Mouse (Mus musculus): Measurements from ENCODE around the gene Akap13.

Akap13 gene

DNA sequence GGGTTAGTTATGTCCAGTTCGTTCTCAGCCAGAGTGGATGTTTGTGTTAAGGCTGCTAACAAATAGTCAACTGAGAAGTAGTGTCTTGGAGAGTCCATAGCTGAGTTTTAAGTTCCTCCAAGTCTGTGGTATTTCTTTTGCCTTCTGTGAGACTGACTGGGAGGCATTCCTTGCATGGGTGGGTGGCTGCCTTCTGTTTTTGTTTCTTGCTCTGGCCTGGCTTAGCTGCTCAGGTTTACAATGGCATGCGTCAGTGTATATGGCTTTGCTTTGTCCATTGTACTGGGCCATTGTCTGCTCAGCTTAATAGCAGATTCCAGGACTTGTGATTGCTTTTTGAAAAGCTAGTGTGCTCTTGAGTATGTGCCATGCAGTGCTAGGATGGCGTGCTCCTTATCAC is 65.9 kb downstream of the Akap13 start:
- DNase-seq, result no peak

DNA sequence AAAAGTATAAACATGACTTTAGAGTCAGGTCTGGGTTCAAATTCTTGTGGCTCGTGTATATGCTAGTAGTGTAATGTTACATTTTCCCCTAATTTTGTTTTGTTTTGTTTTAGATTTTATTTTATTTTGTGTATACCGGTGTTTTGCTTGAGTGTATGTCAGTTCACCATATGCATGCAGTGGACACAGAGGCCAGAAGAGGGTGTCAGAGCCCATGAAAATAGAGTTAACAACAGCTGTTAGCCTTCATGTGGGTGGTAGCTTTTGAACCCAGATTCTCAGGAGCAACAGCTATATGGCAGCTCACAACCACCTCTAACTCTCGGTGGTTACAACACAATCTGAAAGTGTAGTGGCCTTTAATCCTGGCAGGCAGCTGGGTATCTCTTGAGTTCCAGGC is 66.9 kb downstream of the Akap13 start:
- DNase-seq, result no peak

DNA sequence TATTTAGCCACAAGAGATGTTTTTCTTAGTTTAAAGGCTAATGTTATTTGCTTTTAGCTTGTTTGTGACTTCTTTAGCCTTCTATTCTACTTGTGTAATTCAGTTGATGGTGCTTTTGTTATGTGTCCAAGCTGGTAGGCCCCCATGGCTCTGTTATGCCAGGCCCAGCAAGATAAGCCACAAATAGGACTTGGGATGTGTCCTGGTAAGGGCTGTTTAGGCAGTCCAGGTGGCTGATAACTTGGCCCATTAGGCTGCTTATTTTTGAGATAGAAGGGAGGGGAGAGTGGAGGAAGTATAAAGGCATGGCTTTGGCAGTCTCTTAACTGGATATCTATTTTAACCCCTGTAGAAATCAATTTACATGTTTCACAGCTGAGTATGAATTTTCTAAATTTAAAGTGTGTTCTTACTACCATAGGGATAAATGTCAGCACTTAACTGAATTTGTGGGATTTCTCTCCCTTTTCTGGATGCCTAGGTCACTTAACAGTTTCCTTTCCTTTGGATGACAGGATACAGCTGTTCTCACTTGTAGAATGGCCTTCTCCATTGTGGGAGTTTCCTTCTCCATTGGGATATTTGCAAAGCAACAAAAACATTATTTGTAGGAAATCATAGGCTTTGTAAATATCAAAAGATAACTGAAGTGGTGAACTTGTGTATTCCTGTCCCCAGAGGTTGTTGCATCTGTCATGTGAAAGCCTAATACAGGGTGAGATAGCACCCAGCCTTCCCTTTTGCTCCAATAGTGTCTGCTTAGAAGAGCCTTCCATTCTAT is 69.6 kb downstream of the Akap13 start:
- no peak for DNase-seq

DNA sequence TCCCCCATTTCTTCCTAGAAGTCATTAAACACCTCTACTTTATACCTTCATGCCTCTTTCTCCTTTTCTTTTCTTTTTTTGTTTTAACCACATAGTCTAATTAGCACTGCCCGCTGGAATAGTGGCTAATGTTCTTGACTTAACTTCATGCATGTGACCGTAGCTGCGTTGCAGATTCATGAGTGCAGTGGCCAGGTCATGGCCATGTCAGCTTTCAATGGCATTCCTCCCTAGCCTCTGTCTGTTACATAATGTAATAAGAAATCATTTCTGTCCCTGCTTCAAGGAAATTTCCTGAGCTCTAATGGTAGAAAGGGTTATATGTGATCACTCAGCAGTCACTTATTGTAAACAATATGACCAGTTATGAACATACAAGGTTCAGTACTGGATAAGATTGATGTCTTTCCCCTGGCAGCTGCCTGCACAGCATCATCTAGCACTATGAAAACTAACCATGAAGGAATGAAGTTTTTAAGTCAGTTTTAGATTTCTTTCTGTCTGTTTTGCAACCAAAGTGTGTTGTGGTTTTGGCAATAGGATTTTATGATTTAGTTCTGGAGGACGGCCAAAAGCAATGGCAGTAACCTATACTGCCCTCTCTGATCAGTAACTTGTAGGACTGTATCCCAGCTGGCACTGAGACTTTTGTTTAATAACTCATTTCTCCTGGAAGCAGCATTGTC is 70.5 kb downstream of the Akap13 start:
- DNase-seq, result no peak

DNA sequence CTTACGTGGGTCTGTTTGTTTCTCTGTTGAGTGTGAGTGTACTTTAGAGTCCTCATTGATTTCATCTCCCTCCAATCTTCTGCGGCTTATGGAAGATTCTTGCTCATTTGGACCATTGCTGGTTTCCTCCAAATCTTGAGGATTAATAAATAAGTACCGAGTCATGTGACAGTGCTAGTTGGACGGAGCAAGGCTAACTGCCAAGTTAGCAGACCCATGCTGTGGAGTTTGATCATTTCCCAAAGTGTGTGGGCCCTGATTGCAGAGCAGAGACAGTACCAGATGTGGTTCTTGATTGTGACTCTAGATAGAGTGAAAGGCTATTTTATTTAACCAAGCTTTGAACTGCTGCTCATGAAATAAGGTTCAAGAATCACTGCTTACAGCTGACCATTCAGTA is 73.4 kb downstream of the Akap13 start:
- no peak for DNase-seq

DNA sequence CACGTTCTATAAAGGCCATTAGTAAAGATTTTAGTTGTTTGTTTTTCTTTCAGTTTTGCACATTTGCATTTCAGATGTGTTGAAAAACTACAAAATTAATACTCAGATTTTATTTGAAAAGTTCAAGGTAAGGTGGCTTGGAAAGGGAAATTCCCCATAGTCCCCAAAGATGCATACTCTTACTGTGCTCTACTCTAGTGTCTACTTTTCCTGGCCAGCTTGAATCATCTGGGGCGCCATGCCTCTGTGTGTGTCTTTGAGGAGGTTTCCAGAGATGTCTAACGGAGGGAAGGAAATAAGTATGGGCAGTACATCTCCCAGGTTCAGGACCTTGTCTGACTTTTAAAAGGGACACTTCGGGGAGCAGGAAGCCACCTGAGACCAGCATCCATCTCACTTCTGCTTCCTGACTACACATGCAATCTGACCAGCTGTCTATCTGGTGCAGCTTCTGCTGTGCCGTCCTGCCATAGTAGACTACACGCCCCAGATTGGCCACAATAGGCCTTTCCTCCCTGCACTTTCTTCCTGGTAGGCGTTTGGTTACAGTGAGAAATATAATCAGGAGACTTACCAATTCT is 74.6 kb downstream of the Akap13 start:
- no peak for DNase-seq

DNA sequence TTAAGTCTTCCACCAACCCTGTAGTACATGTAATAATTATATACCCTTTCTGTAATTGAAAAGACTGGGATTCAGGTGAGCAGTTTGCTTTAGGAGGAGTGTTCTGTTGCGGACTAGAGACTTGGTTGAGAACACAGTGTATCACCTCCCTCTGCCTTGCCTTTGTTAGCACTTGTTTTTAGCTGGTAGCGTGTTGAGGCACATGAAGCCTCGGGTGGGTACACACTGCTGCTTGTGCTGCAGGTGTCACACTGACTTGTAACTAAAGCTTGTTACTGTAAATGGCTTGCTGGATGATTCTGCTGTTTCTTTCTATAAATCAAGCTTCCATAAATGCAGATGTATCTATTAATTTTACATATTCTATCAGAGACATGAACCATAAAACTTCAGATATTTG is 75.3 kb downstream of the Akap13 start:
- no peak for DNase-seq

DNA sequence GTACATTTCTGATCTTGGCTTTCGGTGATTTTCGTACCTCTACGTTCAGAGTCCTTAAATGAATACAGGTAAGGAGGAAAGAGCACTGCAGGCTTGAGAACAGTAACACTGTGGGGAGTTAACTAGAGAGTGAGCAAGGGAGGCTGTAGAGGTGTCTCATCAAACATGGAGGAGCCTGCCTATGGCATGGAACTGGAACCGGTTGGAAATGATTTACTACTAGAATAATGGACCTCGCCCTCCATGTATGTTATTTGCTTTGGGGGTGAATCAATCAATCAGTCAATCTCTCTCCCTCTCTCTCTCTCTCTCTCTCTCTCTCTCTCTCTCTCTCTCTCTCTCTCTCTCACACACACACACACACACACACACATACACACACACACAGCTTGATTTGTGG is 77.7 kb downstream of the Akap13 start:
- DNase-seq, result no peak

DNA sequence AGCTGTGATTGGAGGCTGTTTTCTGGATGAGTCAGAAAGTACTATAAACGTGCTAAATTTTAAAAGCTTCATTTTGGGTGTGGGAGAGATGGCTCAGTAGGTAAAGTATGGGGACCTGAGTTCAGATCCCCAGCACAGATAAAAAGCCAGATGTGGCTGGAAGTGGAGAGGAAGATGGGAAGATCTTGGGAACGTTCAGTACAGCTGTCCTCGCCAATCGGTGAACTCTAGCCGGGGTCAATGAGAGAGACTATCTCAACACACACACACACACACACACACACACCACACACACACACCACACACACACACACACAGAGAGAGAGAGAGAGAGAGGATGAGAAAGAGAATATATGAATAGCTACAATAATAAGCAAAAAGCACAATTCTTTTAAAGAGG is 81.0 kb downstream of the Akap13 start:
- DNase-seq, result no peak

DNA sequence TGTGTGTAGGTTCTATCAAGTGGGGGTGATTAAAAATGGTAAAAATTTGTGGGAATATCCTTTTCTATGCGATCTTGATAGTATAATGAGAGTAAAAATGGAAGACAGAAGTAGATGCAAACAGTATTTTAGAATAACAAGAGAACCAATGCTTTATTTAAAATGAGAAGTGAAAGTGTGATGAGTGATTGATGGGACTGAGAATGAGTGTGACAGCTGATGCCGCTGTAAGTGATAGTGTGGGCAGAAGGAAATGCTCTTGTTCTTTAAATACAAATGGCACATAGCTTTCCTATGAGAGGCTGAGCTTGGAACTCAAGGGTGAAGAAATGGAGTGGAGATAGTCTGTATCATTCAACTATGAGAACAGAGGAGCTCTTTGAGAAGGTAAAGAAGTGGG is 82.2 kb downstream of the Akap13 start:
- DNase-seq, result no peak

DNA sequence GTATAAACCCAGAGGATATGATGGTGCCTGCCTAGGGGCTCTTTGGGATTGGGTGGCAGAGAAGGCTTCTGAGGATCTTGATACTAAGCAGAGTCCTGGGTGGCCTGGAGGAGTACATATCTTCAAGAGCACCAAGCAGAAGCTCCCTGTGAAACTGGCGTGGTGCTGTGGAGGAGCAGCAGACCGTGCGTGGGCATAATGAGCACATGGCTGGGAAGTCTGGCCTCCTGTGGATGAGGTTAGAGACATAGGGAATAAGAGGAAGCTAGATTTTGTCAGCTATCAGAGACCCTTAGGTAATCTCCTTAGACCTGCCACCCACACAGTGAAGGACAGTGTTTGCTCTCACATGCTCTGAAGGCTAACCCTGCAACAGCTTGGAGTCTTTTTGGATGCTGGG is 83.2 kb downstream of the Akap13 start:
- DNase-seq, result no peak

DNA sequence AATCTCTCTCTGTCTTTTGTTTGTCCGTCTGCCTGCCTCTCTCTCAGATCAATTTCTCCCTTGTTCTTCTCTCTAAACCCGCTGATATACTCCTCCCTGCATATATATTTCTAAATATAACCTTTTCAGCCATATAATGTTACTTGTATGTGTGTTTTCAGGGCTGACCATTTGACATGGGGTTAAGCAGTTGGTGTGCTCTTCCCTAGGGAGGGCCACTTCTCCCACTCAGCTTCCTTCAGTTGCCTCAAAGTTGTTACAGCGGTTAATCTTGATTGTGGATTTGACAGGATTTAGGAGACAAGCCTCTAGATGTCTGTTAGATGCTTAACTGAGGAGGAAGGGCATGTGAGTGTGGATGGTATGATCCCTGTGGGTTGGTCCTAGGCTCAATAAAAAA is 83.8 kb downstream of the Akap13 start:
- no peak for DNase-seq

DNA sequence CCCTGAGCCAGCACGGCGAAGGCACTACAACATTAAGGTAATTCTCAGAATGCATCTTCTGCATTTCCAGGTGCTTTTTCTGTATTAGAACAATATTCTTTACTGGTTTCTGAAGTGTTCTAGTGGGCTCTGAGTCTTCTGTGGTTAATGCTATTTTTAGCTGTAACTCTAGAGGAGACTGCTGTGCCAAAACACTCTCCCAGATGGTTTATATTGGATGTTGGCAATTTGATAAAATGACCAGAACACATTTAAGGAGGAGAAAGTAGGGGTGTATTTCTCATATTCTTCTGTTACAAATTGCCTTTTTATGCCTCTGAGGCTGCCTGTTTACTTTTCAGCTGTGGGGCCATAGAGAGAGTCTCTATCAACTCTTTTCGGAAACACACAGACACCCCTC is 94.5 kb downstream of the Akap13 start:
- no peak for DNase-seq

DNA sequence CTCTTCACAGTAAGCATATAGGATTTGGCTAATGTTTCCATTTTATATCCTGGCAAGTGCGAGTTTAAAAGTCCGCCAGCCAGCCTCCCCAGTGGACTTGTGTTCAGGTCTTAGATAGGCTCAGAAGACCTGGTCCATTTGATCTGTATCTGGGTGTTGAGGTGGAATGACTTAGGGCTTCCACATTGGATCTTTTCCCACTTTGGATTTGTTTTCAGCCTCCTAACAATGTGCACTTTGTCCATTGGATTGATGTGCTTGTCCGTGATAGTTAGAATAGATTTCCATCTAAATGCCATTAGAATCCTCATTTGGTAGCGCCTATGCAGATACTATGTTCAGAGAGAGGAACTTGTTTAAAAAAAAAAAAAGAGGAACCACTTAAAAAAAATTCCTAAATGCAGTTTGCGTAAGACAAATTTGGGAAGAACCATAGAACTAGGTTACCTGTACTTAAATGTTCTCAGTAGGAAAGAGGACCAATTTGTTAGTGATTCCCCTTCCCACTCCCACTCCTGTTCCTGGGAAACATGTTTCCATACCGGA is 95.5 kb downstream of the Akap13 start:
- DNase-seq, result no peak

DNA sequence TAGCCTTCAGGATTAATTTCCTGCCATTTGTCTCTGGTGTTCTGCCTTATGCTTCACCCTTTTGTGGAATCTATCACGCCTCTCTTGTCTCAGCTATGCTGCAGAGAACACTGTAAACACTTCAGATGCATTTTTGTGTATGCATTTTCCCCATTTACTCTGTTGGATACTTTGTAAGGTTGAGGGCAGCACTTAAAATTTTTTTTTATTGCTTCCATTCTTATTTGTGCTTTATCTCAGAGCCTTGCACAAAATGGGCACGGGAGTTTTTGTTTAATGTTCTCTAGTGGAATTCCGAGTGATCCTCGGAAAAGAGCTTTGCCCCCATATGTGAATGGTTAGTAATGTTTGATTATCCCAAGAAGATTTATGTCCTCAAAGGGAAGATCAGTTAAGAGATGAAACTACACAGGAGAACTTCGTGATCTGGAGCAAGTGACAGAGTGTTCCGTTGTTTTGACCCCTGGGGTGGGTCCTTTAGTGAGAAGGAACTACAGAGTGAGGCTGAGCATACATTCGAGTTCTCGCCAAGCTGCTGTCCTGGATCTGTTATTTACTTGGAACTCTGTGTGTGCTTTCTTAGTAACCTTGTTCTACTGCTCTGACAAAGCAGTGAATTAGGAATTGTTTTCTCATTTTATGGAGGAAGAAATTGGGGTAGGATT is 97.8 kb downstream of the Akap13 start:
- peak; percentile 32 to 55 for DNase-seq

DNA sequence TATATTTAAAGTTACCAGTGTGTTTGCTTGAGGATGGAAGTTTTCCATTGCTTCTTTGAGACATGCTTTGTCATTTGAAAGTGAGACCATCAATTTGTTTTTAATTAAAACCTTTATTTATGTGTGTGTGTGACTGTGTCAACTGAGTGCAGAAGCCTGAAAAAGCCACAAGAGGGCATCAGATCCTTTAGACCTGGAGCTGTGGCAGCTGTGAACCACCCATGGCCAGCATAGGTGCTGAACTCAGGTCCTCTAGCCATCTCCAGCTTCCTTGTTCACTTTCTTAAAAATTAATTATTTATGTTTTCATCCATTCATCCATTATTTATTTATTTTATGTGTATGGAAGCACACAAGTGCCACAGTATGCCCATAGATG is 98.3 kb downstream of the Akap13 start:
- DNase-seq, result no peak

DNA sequence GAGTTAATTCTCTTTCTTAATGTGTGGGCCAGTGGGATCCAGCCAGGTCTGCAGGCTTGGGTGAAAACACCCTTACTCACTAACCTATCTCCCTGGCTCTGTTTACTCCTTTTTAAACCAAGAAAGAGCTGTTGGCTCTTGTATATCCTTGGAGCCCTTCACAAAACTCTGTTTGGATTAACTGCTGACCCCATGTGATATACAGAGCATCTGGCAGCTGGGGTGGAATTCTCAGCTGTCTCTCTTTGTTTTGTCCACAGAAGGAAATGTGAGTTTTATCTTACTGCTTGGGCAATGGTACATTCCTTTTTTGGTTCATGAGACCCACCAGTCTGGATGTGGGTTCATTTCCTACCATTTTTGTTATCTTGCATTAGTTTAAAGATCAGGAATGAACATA is 98.7 kb downstream of the Akap13 start:
- DNase-seq, result no peak

DNA sequence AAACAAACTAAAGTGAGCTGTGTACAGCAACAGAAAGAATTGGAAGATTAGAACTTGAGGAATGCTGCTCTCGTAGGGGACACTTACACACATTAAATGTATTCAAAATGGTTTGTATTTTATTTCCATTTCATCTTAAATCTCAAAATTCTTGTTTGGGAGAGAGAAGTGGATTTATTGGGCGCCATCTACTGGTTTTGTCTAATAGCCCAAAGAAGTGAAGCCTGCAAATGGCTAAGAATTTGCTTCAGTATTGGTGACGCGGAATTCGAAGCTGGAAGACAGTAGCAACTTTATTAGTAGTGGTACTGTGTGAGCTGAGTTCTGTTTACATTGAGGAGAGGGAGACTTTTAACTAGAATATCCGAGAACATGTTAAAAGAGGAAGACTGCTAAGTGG is 100.6 kb downstream of the Akap13 start:
- DNase-seq, result no peak

DNA sequence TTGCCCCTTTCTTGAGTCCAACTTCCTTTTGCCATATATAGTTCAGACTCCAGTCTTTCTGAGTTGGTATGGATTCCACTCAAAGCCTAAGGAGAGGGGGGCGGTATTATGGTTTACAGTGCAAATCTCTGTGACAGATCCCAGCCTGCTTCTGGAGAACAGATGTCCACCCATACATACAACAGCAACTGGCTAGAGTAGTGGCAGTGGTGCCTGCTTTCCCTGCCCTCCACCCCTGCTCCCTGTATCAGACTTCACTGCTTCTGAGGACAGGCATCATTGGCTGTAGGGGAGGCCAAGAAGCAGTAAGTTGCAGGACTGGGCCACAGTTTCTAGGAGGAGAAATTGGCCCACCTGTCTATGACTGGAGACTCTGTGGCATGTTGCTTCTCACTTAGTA is 102.9 kb downstream of the Akap13 start:
- no peak for DNase-seq

DNA sequence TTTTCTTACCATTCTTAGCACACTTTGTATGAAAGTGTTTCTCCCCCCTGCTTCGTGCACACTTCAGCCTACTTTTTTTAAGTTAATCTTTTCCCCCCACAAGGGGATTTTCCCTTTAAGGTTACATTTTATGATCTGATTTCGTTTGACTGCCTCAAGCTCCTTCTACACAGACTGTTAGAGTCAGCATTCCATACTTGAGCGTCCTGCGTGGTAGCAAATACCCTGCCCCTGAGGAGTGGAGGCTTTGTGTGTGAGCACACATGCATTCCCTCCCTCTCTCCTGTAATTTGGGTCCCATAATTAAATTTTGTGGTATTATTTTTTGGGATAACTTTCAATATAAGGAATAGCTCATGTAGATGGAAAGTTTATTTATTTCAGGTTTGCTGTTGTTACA is 103.8 kb downstream of the Akap13 start:
- no peak for DNase-seq

DNA sequence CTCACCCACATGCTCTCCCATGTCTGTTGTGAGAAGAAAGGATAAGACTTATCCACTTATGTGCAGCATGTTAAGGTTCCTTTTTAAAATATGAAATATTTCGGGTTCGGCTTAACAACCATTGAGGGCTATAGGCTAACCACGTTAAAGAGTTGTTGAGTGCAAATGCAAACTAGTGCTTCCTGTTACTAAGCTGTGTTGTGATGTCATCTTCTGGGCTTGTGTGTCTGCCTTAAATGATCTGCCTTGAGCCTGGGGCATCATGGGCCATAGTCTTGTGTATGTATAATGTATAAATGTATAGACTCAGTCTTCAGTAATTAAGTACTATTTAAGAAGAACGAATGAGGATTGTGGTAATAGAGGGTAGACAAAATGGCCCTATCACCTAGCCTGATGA is 104.6 kb downstream of the Akap13 start:
- no peak for DNase-seq

DNA sequence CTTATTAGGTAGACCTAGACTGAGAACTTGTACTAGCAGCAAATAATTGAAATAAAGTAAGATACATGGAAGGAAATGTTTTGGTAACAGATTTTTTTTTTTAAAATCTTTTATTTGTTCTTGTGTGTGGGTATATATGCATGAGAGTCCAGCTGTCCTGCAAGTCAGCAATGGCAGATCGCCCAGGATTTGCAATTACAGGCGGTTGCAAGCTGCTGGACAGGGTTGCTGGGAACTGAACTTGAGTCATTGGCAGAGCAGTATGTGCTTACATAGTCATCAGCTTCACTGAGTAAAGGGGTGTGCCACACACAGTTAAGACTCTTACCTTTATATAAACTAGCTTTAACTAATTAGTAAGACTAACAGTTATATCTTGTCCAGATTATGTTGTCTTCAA is 105.2 kb downstream of the Akap13 start:
- DNase-seq, result no peak

DNA sequence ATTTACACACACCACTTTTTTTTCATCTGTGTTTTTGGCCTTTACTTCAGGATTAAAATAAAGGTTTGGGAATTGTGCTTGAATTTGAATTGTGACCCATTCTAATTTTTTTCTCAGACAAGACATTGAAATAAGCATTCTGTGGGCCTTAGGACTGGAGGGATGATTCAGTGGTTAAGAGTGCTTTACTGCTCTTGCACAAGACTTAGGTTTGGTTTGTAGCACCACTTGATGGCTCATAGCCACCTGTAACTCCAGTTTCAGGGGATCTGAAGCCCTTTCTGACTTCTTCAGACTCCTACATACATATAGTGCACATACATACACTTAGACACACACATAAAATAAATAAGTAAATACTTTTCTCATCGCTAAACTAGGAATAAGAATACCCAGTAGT is 105.8 kb downstream of the Akap13 start:
- no peak for DNase-seq

DNA sequence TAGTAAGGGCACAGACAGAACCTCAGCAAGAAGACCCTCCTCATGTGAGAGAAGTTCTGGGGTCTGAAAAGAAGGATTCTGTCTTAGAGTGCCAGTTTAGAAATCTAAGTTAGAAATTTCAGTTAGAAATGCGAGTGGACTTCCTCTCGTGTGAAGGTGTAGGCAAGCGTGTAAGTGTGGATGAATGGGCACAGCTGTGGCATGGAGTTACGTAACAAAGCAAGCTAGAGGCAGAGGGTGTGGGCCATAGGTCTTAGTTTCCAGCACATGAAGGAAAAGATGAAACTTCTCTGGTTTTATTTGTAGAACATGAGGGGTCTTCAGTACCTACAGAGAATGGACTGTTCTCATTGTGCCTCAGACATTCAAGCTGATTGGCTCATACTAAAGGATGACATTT is 112.9 kb downstream of the Akap13 start:
- DNase-seq, result peak; percentile 53 to 62
